Mouse (Mus musculus): ENCODE results near the gene Hoxa2. TPM values are rescaled to one million over a fixed set of nuclear protein-coding genes. Genes with fewer than 3 reads are reported as not detected.

The Hoxa2 gene
- polyA plus RNA-seq, 1 experiment: not detected

DNA sequence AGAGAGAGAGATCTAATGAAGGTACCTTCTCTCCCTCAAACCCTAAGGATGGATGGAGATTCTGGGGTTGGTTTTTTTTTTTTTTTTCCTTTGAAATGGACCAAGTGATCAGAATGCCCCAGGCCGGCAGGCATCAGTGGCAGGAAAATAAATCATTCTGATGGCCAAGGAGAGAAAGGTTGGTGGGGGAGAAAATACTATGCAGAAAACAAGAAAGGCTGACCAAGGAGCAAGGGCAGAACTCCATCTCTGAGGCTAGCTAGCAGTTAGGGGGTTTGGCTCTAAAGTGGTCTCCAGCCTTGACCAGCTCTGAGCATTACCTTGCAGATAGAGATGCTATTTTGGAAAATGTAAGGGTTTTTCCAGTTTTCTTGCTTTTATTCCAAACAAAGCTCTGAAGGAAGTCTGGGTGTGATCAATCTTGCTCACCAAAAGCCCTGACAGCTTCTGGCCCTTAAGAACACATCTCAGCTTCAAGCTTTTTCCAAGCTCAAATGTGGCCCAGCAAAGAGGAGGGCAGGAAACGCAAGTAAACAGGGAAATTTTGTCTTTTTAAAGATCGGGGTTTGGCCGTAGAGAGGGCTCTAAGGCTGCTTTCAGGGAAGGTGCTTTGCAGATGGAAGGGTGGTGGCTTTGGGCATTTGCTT, 1.9 kb upstream of the Hoxa2 start:
- TF ChIP-seq CTCF (IDR thresholded peaks at IDR 0.05; ENCODE audit: low read depth, low read length): no peak
- TF ChIP-seq POLR2A (IDR thresholded peaks at IDR 0.05; ENCODE audit: borderline replicate concordance, low read depth, low read length): no peak
- Histone ChIP-seq H3K4me3 (ENCODE audit: insufficient read depth, low read length) (no peak overlapping the region), H3K27ac (ENCODE audit: insufficient read depth, low read depth, low read length) (no peak overlapping the region), H3K4me1 (ENCODE audit: control insufficient read depth, insufficient read depth, low read length) (peaks cover 5% of the 10 kb centered on the region; the same call in 1 of the 2 replicates)

- peaks cover 11% of the 10 kb centered on the region for H3K4me1 ChIP-seq (ENCODE audit: control insufficient read depth, insufficient read depth, low read length)
- no peak overlapping the region for H3K4me3 ChIP-seq (ENCODE audit: insufficient read depth, low read length)
- H3K27ac ChIP-seq (ENCODE audit: insufficient read depth, low read depth, low read length): no peak overlapping the region
- TF ChIP-seq POLR2A (IDR thresholded peaks at IDR 0.05; ENCODE audit: borderline replicate concordance, low read depth, low read length) (no peak), CTCF (IDR thresholded peaks at IDR 0.05; ENCODE audit: low read depth, low read length) (no peak)
Measured at GRCm38 (mm10) chr6:52165441-52166370, 1.1 kb upstream of the Hoxa2 start.

DNA sequence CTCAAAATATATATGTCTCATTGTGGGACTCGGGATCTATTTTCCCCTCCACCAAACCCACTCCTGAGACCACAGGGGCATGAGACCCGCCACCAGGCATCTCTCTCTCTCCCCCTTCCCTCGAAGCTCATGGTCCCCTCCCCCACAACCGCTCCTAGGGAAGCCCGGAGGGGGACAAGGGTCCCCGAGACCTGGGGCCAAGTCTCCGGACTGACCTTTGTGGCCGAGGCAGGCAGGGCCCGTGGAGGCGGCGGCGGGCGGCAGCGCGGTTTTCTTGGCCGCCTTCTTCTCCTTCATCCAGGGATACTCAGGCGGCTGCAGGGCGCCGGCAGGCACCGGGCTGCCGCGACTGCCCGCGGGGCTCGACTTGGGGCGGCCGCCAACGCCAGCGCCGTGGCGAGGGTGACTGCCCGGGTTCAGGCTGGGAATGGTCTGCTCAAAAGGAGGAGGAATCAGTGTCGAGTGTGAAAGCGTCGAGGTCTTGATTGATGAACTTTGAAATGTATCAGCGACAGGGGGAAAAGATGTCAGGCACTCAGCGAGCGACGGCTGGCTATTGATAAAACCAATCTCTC, 493 bp downstream of the Hoxa2 start:
- no peak for TF ChIP-seq CTCF (IDR thresholded peaks at IDR 0.05; ENCODE audit: low read depth, low read length)
- TF ChIP-seq POLR2A (IDR thresholded peaks at IDR 0.05; ENCODE audit: borderline replicate concordance, low read depth, low read length): no peak
- Histone ChIP-seq H3K4me1 (ENCODE audit: control insufficient read depth, insufficient read depth, low read length) (peaks cover 20% of the 10 kb centered on the region), H3K4me3 (ENCODE audit: insufficient read depth, low read length) (peak overlapping the region; percentile 50), H3K27ac (ENCODE audit: insufficient read depth, low read depth, low read length) (no peak overlapping the region)

GRCm38 (mm10) chr6:52163366-52164031, 1.1 kb downstream of the Hoxa2 start:
- Histone ChIP-seq H3K4me3 (ENCODE audit: insufficient read depth, low read length) (no peak overlapping the region), H3K4me1 (ENCODE audit: control insufficient read depth, insufficient read depth, low read length) (peaks cover 20% of the 10 kb centered on the region), H3K27ac (ENCODE audit: insufficient read depth, low read depth, low read length) (no peak overlapping the region)
- TF ChIP-seq POLR2A (IDR thresholded peaks at IDR 0.05; ENCODE audit: borderline replicate concordance, low read depth, low read length) (no peak), CTCF (IDR thresholded peaks at IDR 0.05; ENCODE audit: low read depth, low read length) (no peak)

- Histone ChIP-seq H3K4me3 (ENCODE audit: insufficient read depth, low read length) (no peak overlapping the region), H3K27ac (ENCODE audit: insufficient read depth, low read depth, low read length) (no peak overlapping the region), H3K4me1 (ENCODE audit: control insufficient read depth, insufficient read depth, low read length) (peaks cover 20% of the 10 kb centered on the region)
- TF ChIP-seq CTCF (IDR thresholded peaks at IDR 0.05; ENCODE audit: low read depth, low read length) (no peak), POLR2A (IDR thresholded peaks at IDR 0.05; ENCODE audit: borderline replicate concordance, low read depth, low read length) (no peak)
Measured at GRCm38 (mm10) chr6:52162611-52163365, 1.8 kb downstream of the Hoxa2 start.

GRCm38 (mm10) chr6:52162093-52162380, 2.6 kb downstream of the Hoxa2 start:
- TF ChIP-seq POLR2A (IDR thresholded peaks at IDR 0.05; ENCODE audit: borderline replicate concordance, low read depth, low read length) (no peak), CTCF (IDR thresholded peaks at IDR 0.05; ENCODE audit: low read depth, low read length) (no peak)
- Histone ChIP-seq H3K4me1 (ENCODE audit: control insufficient read depth, insufficient read depth, low read length) (peaks cover 25% of the 10 kb centered on the region), H3K4me3 (ENCODE audit: insufficient read depth, low read length) (no peak overlapping the region), H3K27ac (ENCODE audit: insufficient read depth, low read depth, low read length) (no peak overlapping the region)

- Histone ChIP-seq H3K4me1 (ENCODE audit: control insufficient read depth, insufficient read depth, low read length) (peaks cover 25% of the 10 kb centered on the region), H3K27ac (ENCODE audit: insufficient read depth, low read depth, low read length) (no peak overlapping the region), H3K4me3 (ENCODE audit: insufficient read depth, low read length) (no peak overlapping the region)
- TF ChIP-seq POLR2A (IDR thresholded peaks at IDR 0.05; ENCODE audit: borderline replicate concordance, low read depth, low read length) (no peak), CTCF (IDR thresholded peaks at IDR 0.05; ENCODE audit: low read depth, low read length) (no peak)
Measured at GRCm38 (mm10) chr6:52161336-52162092, 3.1 kb downstream of the Hoxa2 start.

- H3K4me3 ChIP-seq (ENCODE audit: insufficient read depth, low read length): peak overlapping the region; percentile 59
- TF ChIP-seq CTCF (IDR thresholded peaks at IDR 0.05; ENCODE audit: low read depth, low read length): no peak
- H3K4me1 ChIP-seq (ENCODE audit: control insufficient read depth, insufficient read depth, low read length): peaks cover 25% of the 10 kb centered on the region
- H3K27ac ChIP-seq (ENCODE audit: insufficient read depth, low read depth, low read length): peak overlapping the region; percentile 82
Measured at GRCm38 (mm10) chr6:52160511-52161335, 3.9 kb downstream of the Hoxa2 start.

All from bone marrow macrophage, adult 2 months (primary cell).